Mouse (Mus musculus): ENCODE measurements around the gene Hoxb6.

Hoxb6 gene

DNA sequence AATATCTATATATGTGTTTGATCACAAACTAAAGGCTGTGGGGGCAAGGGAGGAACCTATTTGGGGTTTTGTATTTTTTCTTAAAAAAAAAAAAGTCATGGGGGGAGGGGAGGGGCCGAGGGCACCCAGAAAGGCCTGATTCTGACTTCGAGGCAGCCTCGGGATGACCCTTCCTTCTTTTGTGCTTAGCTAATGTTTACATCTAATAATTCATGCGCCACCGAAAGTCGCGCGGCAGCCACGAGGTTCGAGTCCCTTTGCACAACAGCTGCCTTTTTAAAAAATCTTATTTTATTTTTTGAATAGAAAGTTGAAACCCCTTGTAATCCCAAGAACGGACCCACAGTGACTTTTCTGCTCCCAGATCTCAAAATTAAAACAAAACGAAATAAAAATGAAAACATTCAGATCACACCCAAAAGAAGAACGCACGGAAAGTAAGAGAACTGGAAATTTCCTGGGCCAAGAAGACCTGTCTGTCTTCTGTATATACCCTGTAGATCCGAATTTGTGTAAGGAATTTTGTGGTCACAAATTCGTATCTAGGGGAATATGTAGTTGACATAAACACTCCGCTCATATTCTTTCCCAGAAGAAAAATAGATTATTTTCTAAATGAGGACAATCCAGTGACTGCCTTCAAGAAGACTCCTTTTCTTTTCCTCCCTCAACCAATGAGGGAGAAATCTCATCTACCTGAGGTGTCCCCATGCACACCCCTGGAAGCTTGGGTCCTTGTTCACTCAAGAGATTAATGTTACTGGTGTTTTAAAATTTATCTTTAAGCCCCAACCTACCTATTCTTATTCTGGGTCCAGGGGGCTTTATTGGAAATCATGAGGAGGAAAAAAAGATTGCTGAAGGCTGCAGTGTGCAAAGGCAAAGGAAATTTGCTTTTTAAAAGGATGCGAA is 24.7 kb downstream of the Hoxb6 start:
- DNase-seq (ENCODE audit: low spot score) = peak; percentile 59

GRCm38 (mm10) chr11:96317608-96318367 is 25.5 kb downstream of the Hoxb6 start, which contains the start of gene Hoxb4:
Gene Hoxb4 (plus strand): TSS chr11:96318267.
- DNase-seq (ENCODE audit: low spot score) = no peak

DNA sequence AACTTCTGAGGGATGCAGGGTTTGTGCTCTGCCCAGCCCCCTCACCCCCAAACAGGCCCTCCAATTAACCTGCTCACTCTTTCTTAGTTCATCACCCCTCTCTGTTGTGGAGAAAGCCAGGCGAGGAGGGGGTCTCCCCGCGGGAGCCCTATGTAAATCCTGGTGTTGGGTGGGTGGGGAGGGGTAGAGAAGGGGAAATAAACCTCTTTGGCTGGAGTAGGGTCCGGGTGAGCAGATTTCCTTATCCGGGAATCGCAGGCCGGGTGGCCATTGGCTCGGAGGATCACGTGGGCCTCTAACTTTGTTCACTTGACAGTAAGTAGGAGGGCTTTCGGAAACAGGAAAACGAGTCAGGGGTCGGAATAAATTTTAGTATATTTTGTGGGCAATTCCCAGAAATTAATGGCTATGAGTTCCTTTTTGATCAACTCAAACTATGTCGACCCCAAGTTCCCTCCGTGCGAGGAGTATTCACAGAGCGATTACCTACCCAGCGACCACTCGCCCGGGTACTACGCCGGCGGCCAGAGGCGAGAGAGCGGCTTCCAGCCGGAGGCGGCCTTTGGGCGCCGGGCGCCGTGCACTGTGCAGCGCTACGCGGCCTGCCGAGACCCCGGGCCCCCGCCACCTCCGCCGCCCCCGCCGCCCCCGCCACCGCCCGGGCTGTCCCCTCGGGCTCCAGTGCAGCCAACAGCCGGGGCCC is 26.2 kb downstream of the Hoxb6 start:
- peak; percentile 66 for DNase-seq (ENCODE audit: low spot score)

- DNase-seq (ENCODE audit: low spot score) = no peak
Measured at GRCm38 (mm10) chr11:96319071-96319902, 27.0 kb downstream of the Hoxb6 start.

DNA sequence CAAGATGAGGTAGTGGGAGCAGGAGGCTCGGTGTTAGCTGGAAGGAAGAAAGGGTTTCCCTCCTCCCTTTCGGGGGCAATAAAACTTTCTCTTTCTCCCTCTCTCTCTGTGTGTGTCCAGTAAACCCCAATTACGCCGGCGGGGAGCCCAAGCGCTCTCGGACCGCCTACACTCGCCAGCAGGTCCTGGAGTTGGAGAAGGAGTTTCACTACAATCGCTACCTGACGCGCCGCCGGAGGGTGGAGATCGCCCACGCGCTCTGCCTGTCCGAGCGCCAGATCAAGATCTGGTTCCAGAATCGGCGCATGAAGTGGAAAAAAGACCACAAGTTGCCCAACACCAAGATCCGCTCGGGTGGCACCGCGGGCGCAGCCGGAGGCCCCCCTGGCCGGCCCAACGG is 27.6 kb downstream of the Hoxb6 start:
- no peak for DNase-seq (ENCODE audit: low spot score)

DNA sequence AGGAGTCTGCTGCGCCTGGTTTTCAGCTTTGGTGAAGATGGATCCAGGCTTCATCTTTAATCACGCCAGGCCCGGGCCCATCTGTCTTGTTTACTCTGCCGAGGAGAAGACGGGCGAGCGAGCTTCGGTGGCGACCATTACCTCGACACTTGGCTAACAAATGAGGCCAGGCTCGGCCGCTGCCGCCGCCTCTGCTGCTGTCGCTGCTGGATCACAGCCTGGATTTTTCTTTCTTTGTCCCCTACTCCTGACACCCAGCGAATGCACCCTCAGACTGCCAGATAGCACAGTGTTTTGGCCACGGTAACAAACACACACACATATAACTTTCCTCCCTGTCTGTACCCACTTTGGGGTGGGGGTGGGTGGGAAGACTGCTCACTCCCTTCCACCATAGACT is 28.4 kb downstream of the Hoxb6 start:
- no peak for DNase-seq (ENCODE audit: low spot score)

- DNase-seq (ENCODE audit: low spot score) = no peak
Measured at GRCm38 (mm10) chr11:96321846-96322245, 29.6 kb downstream of the Hoxb6 start.

DNA sequence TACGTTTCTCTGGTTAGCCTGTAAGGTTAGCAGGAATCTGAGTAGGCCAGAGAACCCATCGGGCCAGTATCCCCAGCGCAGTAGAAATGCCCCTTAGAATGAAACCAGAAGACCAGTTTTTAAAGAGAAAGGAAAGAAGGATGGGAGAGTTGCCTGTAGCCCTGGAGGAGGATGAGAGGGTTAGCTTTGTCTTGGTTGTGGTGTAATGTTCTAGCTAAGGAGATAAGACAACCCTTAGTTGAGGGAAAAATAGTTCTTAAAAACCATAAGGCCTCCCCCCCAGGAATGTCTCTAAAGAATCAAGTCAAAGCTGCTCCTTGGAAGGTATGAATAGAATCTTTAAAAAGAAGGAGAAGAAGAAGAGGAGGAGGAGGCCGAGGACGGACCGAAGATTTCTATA is 30.5 kb downstream of the Hoxb6 start:
- DNase-seq (ENCODE audit: low spot score) = no peak

DNA sequence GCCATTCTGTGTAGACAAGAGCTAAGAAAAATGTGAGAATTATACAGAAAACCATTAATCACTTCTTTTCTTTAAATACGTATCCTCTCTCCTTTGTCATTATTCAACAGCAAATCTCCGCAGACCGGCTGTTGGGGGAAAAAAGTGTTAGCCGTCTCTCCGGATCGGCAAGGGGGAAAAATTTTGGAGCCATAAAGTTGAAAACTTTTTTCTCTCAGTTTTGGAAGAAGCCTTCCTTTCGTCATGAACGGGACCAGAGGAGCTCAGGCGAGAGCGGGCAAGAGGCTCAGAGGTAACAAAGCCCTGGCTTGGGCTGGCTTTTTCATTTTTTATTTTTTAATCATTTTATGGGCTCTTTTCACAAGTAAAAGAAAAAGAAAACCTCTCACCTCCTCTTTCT is 30.9 kb downstream of the Hoxb6 start, which contains the start of gene Hoxb3:
Gene Hoxb3, plus strand, starts transcription at position 173 of the 400 bp plus-strand sequence.
- no peak for DNase-seq (ENCODE audit: low spot score)

- no peak for DNase-seq (ENCODE audit: low spot score)
Measured at GRCm38 (mm10) chr11:96324125-96324524, 31.8 kb downstream of the Hoxb6 start.

DNA sequence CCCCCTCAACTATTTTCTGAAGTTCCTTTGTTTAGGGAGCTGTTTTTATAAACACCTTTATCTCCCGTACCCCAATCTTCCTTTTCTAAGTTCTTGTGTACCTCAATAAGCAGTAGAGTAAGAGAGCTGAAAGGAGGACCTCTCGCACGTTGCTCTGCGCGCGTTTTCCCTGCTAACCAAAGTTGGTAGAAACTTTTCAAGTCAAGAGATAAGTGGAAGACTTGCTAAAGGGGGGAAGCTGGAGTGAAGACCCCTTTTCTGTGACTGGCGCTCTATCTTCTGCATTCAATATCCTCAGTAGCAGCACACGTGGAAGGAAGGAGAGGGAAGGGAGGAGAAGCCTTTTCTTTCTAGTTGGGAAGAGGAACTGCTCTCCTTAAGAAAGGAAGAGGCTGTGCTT is 32.7 kb downstream of the Hoxb6 start:
- no peak for DNase-seq (ENCODE audit: low spot score)

- DNase-seq (ENCODE audit: low spot score) = no peak
Measured at GRCm38 (mm10) chr11:96325747-96326212, 33.5 kb downstream of the Hoxb6 start.

- DNase-seq (ENCODE audit: low spot score) = no peak
Measured at GRCm38 (mm10) chr11:96326705-96327104, 34.4 kb downstream of the Hoxb6 start.

- DNase-seq (ENCODE audit: low spot score) = no peak
Measured at GRCm38 (mm10) chr11:96327122-96327521, 34.8 kb downstream of the Hoxb6 start.

GRCm38 (mm10) chr11:96327750-96328149 is 35.5 kb downstream of the Hoxb6 start:
- DNase-seq (ENCODE audit: low spot score) = no peak

DNA sequence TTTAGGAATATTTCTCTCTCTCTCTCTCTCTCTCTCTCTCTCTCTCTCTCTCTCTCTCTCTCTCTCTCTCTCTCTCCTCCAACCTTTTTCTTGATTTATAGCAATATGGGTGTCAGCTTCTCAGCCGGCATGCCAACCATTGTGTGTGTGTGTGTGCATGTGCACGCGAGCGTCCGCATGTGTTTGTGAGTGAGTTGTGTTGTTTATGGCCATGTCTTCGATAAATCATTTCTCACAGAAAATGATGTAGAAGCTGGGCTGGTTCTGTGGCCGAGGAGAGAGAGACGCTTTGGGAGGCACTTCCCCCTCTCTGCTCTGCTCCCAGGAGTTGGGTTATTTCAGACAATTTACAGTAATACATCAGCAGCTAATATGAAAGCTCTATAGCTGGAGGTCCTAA is 36.3 kb downstream of the Hoxb6 start:
- no peak for DNase-seq (ENCODE audit: low spot score)

DNA sequence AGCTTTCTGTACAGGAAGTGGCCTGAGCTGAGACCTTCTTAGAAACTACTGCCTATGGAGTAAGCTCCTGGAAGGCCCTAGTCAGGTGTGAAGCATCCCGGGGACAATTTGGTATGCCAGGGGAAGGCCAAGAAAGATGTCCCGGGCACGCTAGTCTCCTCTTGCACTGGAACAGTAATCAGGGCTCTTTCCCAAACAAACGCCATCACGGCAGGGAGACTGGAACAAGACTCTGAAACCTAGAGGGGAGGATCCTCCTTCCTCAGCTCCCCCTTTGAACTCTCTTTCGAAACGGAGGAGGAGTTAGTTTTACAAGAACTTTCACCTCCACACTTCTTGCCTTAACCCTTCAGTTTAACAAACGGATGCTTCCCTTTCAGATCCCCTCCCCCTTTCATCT is 39.8 kb downstream of the Hoxb6 start:
- DNase-seq (ENCODE audit: low spot score) = no peak

GRCm38 (mm10) chr11:96332618-96333032 is 40.3 kb downstream of the Hoxb6 start:
- no peak for DNase-seq (ENCODE audit: low spot score)

DNA sequence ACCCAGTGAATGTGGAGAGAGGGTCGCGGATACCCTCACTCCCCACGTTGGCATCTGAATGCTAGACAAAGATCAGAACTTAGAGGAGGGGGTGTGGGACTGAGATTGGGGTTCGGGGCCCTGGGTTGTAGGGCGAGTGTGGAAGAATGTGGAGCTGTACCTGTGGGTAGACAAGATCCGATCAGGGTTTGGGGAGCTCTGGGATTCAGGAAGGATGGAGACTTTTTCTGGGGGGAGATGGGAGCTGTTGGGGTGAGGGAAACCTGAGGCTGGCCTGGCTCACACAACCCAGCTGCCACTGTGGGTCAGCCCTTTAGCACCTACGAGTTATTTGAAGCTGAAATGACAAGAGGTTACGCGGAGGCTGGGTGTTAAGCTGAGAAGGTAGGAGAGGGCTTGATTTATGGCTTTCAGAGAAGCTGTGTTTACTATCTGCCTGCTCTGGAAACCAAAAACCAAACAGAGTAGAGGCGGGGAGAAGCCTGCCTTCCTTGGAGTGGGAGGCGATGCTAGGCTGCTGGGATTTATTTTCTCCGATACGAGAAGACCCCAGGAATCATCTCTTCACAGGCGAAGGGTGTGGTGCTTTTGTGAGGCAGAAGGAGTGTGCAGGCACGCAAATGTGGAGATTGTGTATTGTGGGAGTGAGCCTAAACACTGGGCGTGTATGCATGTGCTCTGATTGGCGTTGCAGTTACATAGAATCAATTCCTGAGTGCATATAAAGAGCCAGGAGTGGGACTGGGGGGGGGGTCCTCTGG is 41.1 kb downstream of the Hoxb6 start:
- DNase-seq (ENCODE audit: low spot score) = no peak

GRCm38 (mm10) chr11:96334002-96334364 is 41.7 kb downstream of the Hoxb6 start:
- no peak for DNase-seq (ENCODE audit: low spot score)

DNA sequence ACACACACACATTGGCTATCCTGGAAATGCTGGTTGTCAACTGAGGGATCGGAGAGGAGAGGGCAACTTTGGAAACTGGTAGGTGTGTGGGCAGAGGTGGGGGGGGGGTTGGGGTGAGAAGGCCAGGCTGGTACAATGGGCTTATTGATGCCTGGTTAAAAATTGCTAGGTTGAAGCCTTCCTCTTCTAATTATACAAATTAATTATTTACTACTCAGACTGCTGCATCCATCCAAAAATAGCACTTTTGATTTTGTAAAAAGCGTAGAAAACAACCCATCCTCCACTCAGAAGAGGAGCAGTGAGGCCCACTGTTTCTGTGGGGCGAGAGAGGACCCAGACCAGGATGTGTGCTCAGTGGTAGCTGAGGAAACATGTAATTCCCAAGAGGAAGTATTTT is 42.7 kb downstream of the Hoxb6 start:
- DNase-seq (ENCODE audit: low spot score) = no peak

Data from retina, embryonic 14.5 days (tissue).